Mouse (Mus musculus) kidney, embryonic 16.5 days (tissue): ENCODE measurements around the gene Cntd1. TPM values are rescaled to one million over a fixed set of nuclear protein-coding genes. Genes with fewer than 3 reads are reported as not detected.
"Not testable (repeated sequence)": the region's sequence is repeated elsewhere in the genome, so short reads cannot be mapped to it uniquely, and the experiment has no call there.

ENCODE experiments used
- ATAC-seq: fragments of 200-750 bp; cut with Nextera tagmentation; 2 replicates; pipeline ENCODE4 v1.8.0; 2017; ENCODE audit warnings: moderate TSS enrichment; ENCODE audit not compliant: low FRiP score, low TSS enrichment
- H3K27ac ChIP-seq: fragments of 300-500 bp; sonication (generic); 2 replicates; pipeline ENCODE4 v1.5.1; 2014; ENCODE audit warnings: low read length
- H3K27me3 ChIP-seq: fragments of 300-500 bp; sonication (generic); 2 replicates; pipeline ENCODE4 v1.6.1; 2014; ENCODE audit warnings: low read length, control low read depth, mixed read lengths; ENCODE audit not compliant: insufficient read depth
- H3K36me3 ChIP-seq: fragments of 300-500 bp; sonication (generic); 2 replicates; pipeline ENCODE4 v1.6.1; 2014; ENCODE audit warnings: low read length, control low read depth, mixed read lengths; ENCODE audit not compliant: insufficient read depth
- H3K4me1 ChIP-seq: fragments of 300-500 bp; sonication (generic); 2 replicates; pipeline ENCODE4 v1.6.1; 2014; ENCODE audit warnings: low read length, control low read depth, mixed read lengths; ENCODE audit not compliant: insufficient read depth
- H3K4me2 ChIP-seq: fragments of 300-500 bp; sonication (generic); replicated peaks from 2 replicates; pipeline ENCODE4 v1.6.1; 2014; ENCODE audit warnings: low read depth, low read length
- H3K4me3 ChIP-seq: fragments of 300-500 bp; sonication (generic); 2 replicates; pipeline ENCODE4 v1.5.1; 2014; ENCODE audit warnings: mild to moderate bottlenecking, low read length
- H3K9ac ChIP-seq: fragments of 300-500 bp; sonication (generic); replicated peaks from 2 replicates; pipeline ENCODE4 v1.6.1; 2014; ENCODE audit warnings: low read length
- H3K9me3 ChIP-seq: fragments of 300-500 bp; sonication (generic); 2 replicates; pipeline ENCODE4 v1.6.1; 2016; ENCODE audit warnings: low read length, control low read depth
- WGBS: fragments of 180-500 bp; shearing (Covaris S2); extraction: QIAGEN DNeasy Blood & Tissue Kit; methylation state at CpG from one replicate; pipeline ENCODE4 v1.1.7; 2014; 5-methylcytosine and 5-hydroxymethylcytosine counted together
- polyA plus RNA-seq: library from polyadenylated mRNA; unstranded; fragments of >200 nt; fragmentation: Nextera tagmentation; extraction: Ambion mirVana; gene quantifications from 2 replicates; pipeline ENCODE4 v1.2.1, GENCODE M21; 2015

Gene Cntd1
- polyA plus RNA-seq, 1 experiment from 2014 or later, result 1.7 TPM

- no peaks in the 10 kb centered on the region for H3K4me1 ChIP-seq
- H3K9me3 ChIP-seq, result no peaks in the 10 kb centered on the region
- 87% methylated on average over 6 of the region's 6 CpGs for WGBS
- H3K9ac ChIP-seq, result no peak overlapping the region
- H3K27me3 ChIP-seq, result no peaks in the 10 kb centered on the region
- no peak overlapping the region for H3K4me2 ChIP-seq
- H3K27ac ChIP-seq, result no peak overlapping the region
- no peak overlapping the region for H3K4me3 ChIP-seq
- ATAC-seq, result no peak
- H3K36me3 ChIP-seq, result peaks cover 8% of the 10 kb centered on the region
Measured at GRCm38 (mm10) chr11:101328941-101329635, 50.3 kb downstream of the Cntd1 start.

- no peaks in the 10 kb centered on the region for H3K27me3 ChIP-seq
- WGBS, result 66% methylated on average over 7 of the region's 7 CpGs
- peak within 1 kb of the TSS; percentile 8; the same call in 1 of the 2 replicates for H3K27ac ChIP-seq
- no peak within 1 kb of the TSS for H3K9ac ChIP-seq
- peaks cover 4% of the 10 kb centered on the region; the same call in 1 of the 2 replicates for H3K4me1 ChIP-seq
- H3K36me3 ChIP-seq, result peaks cover 3% of the 10 kb centered on the region
- 0 out of 2 replicates have a peak within 1 kb of the TSS, but pooled peaks have one; percentile 1 for H3K4me2 ChIP-seq
- ATAC-seq, result no peak
- no peak within 1 kb of the TSS for H3K4me3 ChIP-seq
- no peaks in the 10 kb centered on the region for H3K9me3 ChIP-seq
Measured at GRCm38 (mm10) chr11:101330371-101330924, 51.6 kb downstream of the Cntd1 start, which contains the start of gene Aoc3. Gene Aoc3 (plus strand): TSS chr11:101330605.

- H3K4me2 ChIP-seq, ATAC-seq: not testable (repeated sequence)
- WGBS, result 80% methylated on average over 6 of the region's 6 CpGs
Measured at GRCm38 (mm10) chr11:101330961-101331360, 52.1 kb downstream of the Cntd1 start.

GRCm38 (mm10) chr11:101332537-101332936 lies 53.7 kb downstream of the Cntd1 start:
- H3K4me1 ChIP-seq, result peaks cover 7% of the 10 kb centered on the region
- H3K4me3 ChIP-seq, result no peak overlapping the region
- no peaks in the 10 kb centered on the region for H3K9me3 ChIP-seq
- H3K27ac ChIP-seq, result no peak overlapping the region
- H3K27me3 ChIP-seq, result no peaks in the 10 kb centered on the region
- no peak for ATAC-seq
- no peak overlapping the region for H3K9ac ChIP-seq
- H3K4me2 ChIP-seq, result no peak overlapping the region
- 68% methylated on average over 3 of the region's 3 CpGs for WGBS
- H3K36me3 ChIP-seq, result no peaks in the 10 kb centered on the region

More at GRCm38 (mm10) chr11:101330961-101331360, 52.1 kb downstream of the Cntd1 start:
- not testable (repeated sequence) for H3K9ac ChIP-seq, H3K27me3 ChIP-seq, H3K4me3 ChIP-seq, H3K4me1 ChIP-seq, H3K36me3 ChIP-seq, H3K9me3 ChIP-seq, H3K27ac ChIP-seq

GRCm38 (mm10) chr11:101334023-101334422 lies 55.2 kb downstream of the Cntd1 start:
- no peak overlapping the region for H3K27ac ChIP-seq
- no peak for ATAC-seq
- H3K4me2 ChIP-seq, result no peak overlapping the region
- WGBS, result 49% methylated on average over 10 of the region's 10 CpGs
- H3K4me1 ChIP-seq, result peaks cover 17% of the 10 kb centered on the region
- H3K27me3 ChIP-seq, result no peaks in the 10 kb centered on the region
- no peak overlapping the region for H3K4me3 ChIP-seq
- H3K9me3 ChIP-seq, result no peaks in the 10 kb centered on the region
- no peaks in the 10 kb centered on the region for H3K36me3 ChIP-seq
- no peak overlapping the region for H3K9ac ChIP-seq

- no peak overlapping the region for H3K4me3 ChIP-seq
- no peak for ATAC-seq
- no peaks in the 10 kb centered on the region for H3K9me3 ChIP-seq
- no peaks in the 10 kb centered on the region for H3K27me3 ChIP-seq
- 17% methylated on average over 6 of the region's 6 CpGs for WGBS
- no peaks in the 10 kb centered on the region for H3K36me3 ChIP-seq
- no peak overlapping the region for H3K27ac ChIP-seq
- H3K9ac ChIP-seq, result no peak overlapping the region
- no peak overlapping the region for H3K4me2 ChIP-seq
- H3K4me1 ChIP-seq, result peaks cover 17% of the 10 kb centered on the region
Measured at GRCm38 (mm10) chr11:101334516-101334915, 55.7 kb downstream of the Cntd1 start.

GRCm38 (mm10) chr11:101335685-101336084 lies 56.9 kb downstream of the Cntd1 start:
- Histone ChIP-seq H3K9me3 (no peaks in the 10 kb centered on the region), H3K36me3 (no peaks in the 10 kb centered on the region), H3K4me3 (no peak overlapping the region), H3K27ac (no peak overlapping the region), H3K27me3 (no peaks in the 10 kb centered on the region), H3K4me2 (no peak overlapping the region), H3K9ac (no peak overlapping the region), H3K4me1 (peaks cover 17% of the 10 kb centered on the region)
- no peak for ATAC-seq
- WGBS, result 85% methylated on average over 9 of the region's 9 CpGs

GRCm38 (mm10) chr11:101338123-101338760 lies 59.4 kb downstream of the Cntd1 start:
- Histone ChIP-seq H3K27me3 (no peaks in the 10 kb centered on the region), H3K36me3 (no peaks in the 10 kb centered on the region), H3K4me1 (peaks cover 17% of the 10 kb centered on the region), H3K9ac (peak overlapping the region; percentile 49; the same call in 1 of the 2 replicates), H3K9me3 (no peaks in the 10 kb centered on the region), H3K27ac (peak overlapping the region; percentile 71), H3K4me3 (peak overlapping the region; percentile 38), H3K4me2 (peak overlapping the region; percentile 62)
- 0% methylated on average over 9 of the region's 9 CpGs for WGBS
- ATAC-seq, result peak; percentile 94
